Mouse (Mus musculus) forebrain, embryonic 11.5 days (tissue): ENCODE data around the gene Ralgapa1. TPM values are rescaled to one million over a fixed set of nuclear protein-coding genes. Genes with fewer than 3 reads are reported as not detected.
A peak's percentile ranks its signal among the peaks of the same experiment; 100 is the strongest.
"Not testable (repeated sequence)": the region's sequence is repeated elsewhere in the genome, so short reads cannot be mapped to it uniquely, and the experiment has no call there.

Experiments used
- ATAC-seq: fragments of 200-750 bp; cut with Nextera tagmentation; replicated peaks from 2 replicates; pipeline ENCODE4 v1.8.0; 2017; ENCODE audit warnings: moderate TSS enrichment; ENCODE audit not compliant: low FRiP score
- DNase-seq: peaks from one replicate; pipeline ENCODE4 v3.0.0-alpha.2; 2017; ENCODE audit warnings: low spot score
- H3K27ac ChIP-seq: fragments of 300-500 bp; sonication (generic); 2 replicates; pipeline ENCODE4 v1.5.1; 2014; ENCODE audit warnings: low read depth, low read length
- H3K27me3 ChIP-seq: fragments of 300-500 bp; sonication (generic); 2 replicates; pipeline ENCODE4 v1.6.1; 2014; ENCODE audit warnings: mild to moderate bottlenecking, low read length, mixed read lengths; ENCODE audit not compliant: control insufficient read depth, insufficient read depth
- H3K36me3 ChIP-seq: fragments of 300-500 bp; sonication (generic); 2 replicates; pipeline ENCODE4 v1.6.1; 2014; ENCODE audit warnings: mild to moderate bottlenecking, low read length, moderate library complexity, mixed read lengths; ENCODE audit not compliant: control insufficient read depth, insufficient read depth
- H3K4me1 ChIP-seq: fragments of 300-500 bp; sonication (generic); replicated peaks from 2 replicates; pipeline ENCODE4 v1.6.1; 2014; ENCODE audit warnings: low read length, mixed read lengths; ENCODE audit not compliant: control insufficient read depth, insufficient read depth
- H3K4me2 ChIP-seq: fragments of 300-500 bp; sonication (generic); 2 replicates; pipeline ENCODE4 v1.6.1; 2014; ENCODE audit warnings: low read depth, mild to moderate bottlenecking, low read length, moderate library complexity, mixed read lengths; ENCODE audit not compliant: severe bottlenecking
- H3K4me3 ChIP-seq: fragments of 300-500 bp; sonication (generic); 2 replicates; pipeline ENCODE4 v1.5.1; 2014; ENCODE audit warnings: low read depth, low read length
- H3K9ac ChIP-seq: fragments of 300-500 bp; sonication (generic); 2 replicates; pipeline ENCODE4 v1.6.1; 2014; ENCODE audit warnings: low read length
- H3K9me3 ChIP-seq: fragments of 300-500 bp; sonication (generic); 2 replicates; pipeline ENCODE4 v1.6.1; 2016; ENCODE audit warnings: low read length, mixed read lengths; ENCODE audit not compliant: control insufficient read depth
- WGBS: fragments of 180-500 bp; shearing (Covaris S2); extraction: QIAGEN DNeasy Blood & Tissue Kit; methylation state at CpG from one replicate; pipeline ENCODE4 v1.1.7; 2014; 5-methylcytosine and 5-hydroxymethylcytosine counted together
- polyA plus RNA-seq: library from polyadenylated mRNA; unstranded; fragments of >200 nt; fragmentation: Nextera tagmentation; extraction: Ambion mirVana; gene quantifications from 2 replicates; pipeline ENCODE4 v1.2.1, GENCODE M21; 2014

Gene Ralgapa1
- polyA plus RNA-seq, 1 experiment from 2014 or later: 17.9 TPM

DNA sequence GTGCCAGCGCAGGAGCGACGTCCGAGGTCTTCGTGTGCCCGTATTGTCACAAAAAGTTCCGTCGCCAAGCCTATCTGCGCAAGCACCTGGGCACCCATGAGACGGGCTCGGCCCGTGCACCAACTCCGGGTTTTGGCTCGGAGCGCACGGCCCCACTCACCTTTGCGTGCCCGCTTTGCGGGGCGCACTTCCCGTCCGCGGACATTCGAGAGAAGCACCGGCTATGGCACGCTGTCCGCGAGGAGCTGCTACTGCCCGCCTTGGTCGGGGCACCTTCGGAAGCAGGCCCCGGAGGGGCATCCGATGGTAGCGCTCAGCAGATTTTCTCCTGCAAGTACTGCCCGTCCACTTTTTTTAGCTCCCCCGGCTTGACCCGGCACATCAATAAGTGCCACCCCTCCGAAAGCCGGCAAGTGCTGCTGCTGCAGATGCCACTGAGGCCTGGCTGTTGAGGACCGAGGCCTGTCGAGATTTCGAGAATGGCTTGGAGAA is 220.4 kb downstream of the Ralgapa1 start:
- DNase-seq: no peak
- H3K9ac ChIP-seq: no peak overlapping the region
- WGBS: 3% methylated on average over 42 of the region's 42 CpGs
- H3K27me3 ChIP-seq: peaks cover 46% of the 10 kb centered on the region
- no peak; the same call in 1 of the 2 replicates for ATAC-seq
- peak overlapping the region; percentile 45 for H3K4me3 ChIP-seq
- H3K4me2 ChIP-seq: peak overlapping the region; percentile 89
- no peak overlapping the region for H3K27ac ChIP-seq
- no peaks in the 10 kb centered on the region for H3K9me3 ChIP-seq
- no peaks in the 10 kb centered on the region for H3K36me3 ChIP-seq
- peaks cover 17% of the 10 kb centered on the region; the same call in 1 of the 2 replicates for H3K4me1 ChIP-seq

DNA sequence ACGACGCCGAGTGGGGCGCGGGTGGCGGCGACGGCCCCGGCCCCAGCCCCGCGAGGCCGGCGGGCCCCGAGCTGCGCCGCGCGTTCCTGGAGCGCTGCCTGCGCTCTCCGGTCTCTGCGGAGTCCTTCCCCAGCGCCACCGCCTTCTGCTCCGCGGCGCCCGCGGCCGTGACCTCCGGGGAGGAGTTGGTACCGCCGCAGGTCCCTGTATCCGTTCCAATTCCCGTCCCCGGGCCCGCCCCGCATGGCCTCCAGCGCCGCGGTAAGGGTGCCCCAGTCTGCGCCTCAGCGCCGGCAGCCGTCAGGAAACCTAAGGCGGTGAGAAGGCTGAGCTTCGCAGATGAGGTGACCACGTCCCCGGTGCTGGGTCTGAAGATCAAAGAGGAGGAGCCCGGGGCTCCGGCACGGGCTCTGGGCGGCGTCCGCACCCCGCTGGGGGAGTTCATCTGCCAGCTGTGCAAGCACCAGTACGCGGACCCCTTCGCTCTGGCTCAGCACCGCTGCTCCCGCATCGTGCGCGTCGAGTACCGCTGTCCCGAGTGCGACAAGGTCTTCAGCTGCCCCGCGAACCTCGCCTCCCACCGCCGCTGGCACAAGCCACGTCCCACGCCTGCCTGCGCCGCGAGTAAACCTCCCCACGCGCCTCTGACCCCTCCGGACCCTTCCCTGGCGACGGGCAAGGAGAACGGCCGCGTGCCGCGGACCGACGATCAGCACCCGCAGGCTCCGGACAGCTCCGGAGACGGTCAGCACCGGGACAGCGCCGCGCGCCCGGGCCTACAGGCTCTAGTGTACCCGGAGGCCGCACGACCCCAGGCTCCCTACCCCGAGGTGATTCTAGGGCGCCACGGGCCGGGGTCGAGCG is 221.1 kb downstream of the Ralgapa1 start:
- peak; percentile 71 for ATAC-seq
- DNase-seq: peak; percentile 87
- Histone ChIP-seq H3K27me3 (peaks cover 46% of the 10 kb centered on the region), H3K4me2 (peak overlapping the region; percentile 89), H3K4me1 (peaks cover 17% of the 10 kb centered on the region; the same call in 1 of the 2 replicates), H3K27ac (no peak overlapping the region), H3K9ac (no peak overlapping the region), H3K36me3 (no peaks in the 10 kb centered on the region), H3K4me3 (peak overlapping the region; percentile 45), H3K9me3 (no peaks in the 10 kb centered on the region)
- WGBS: under 1% methylated on average over 108 of the region's 109 CpGs

DNA sequence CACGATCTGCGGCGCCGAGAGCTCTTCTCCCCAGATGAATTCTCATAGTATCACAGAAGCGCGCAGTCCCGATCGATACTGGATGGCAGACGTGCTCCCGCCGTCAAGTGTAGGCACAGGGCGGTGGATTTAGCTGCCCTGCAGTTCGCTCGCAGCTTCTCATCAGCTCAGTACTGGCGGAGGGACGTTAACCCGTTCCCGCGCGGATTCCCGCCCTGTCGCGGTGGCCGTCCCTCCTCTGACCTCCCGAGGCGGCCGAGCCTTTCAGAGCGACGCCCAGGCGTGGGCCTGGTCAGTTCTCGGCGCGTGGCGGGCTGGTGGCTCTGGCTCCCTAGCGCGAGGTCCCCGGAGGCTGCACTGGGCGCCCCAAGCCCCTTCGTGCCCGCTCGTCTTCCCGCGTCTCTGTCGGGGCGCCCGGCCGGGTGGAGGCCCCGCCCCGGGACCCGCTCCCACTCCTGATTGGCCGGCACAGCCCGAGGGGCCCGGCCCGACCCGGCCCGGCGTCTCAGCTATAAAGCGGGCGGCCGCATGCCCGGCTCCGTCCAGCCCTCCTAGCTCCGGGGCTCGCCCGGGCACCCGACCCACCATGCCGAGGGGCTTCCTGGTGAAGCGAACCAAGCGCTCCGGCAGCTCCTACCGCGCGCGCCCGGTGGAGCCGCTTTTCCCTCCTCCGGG is 221.9 kb downstream of the Ralgapa1 start, which contains the start of gene Insm2:
Gene Insm2 (plus strand): TSS at position 541 of the 675 bp plus-strand sequence.
- ATAC-seq (peak; percentile 84), DNase-seq (peak; percentile 68)
- no peaks in the 10 kb centered on the region for H3K36me3 ChIP-seq
- H3K27me3 ChIP-seq: peaks cover 46% of the 10 kb centered on the region
- H3K4me1 ChIP-seq: peaks cover 17% of the 10 kb centered on the region; the same call in 1 of the 2 replicates
- H3K27ac ChIP-seq: no peak within 1 kb of the TSS
- 0% methylated on average over 70 of the region's 77 CpGs for whole genome bisulfite sequencing
- H3K4me2 ChIP-seq: peak within 1 kb of the TSS; percentile 89
- no peaks in the 10 kb centered on the region for H3K9me3 ChIP-seq
- H3K9ac ChIP-seq: 0 out of 2 replicates have a peak within 1 kb of the TSS, but pooled peaks have one; percentile 8
- H3K4me3 ChIP-seq: peak within 1 kb of the TSS; percentile 45

DNA sequence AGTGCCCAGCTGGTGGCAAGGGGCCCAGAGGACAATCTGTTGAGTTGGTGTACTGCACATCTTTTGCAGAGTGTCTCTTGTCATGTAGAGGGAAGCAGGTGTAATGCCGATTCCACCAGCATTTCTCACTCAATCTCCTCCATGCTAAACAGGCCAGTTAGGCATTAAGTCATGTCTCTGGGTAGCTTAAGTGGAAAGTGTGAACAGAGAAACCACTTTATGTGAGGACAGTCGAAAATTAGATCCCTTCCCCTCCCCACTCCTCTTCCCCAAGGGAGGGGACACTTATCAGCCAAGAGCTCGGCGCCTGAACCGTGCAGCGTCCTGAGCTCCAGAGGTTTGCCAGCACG is 222.5 kb downstream of the Ralgapa1 start:
- Histone ChIP-seq H3K4me3 (peak overlapping the region; percentile 45), H3K27me3 (peaks cover 46% of the 10 kb centered on the region), H3K27ac (no peak overlapping the region), H3K9me3 (no peaks in the 10 kb centered on the region), H3K36me3 (no peaks in the 10 kb centered on the region), H3K4me2 (peak overlapping the region; percentile 89), H3K4me1 (peaks cover 17% of the 10 kb centered on the region; the same call in 1 of the 2 replicates), H3K9ac (no peak overlapping the region)
- no peak for DNase-seq
- ATAC-seq: 0 out of 2 replicates have a peak, but pooled peaks have one; percentile 5
- WGBS: 7% methylated on average over 7 of the region's 7 CpGs

DNA sequence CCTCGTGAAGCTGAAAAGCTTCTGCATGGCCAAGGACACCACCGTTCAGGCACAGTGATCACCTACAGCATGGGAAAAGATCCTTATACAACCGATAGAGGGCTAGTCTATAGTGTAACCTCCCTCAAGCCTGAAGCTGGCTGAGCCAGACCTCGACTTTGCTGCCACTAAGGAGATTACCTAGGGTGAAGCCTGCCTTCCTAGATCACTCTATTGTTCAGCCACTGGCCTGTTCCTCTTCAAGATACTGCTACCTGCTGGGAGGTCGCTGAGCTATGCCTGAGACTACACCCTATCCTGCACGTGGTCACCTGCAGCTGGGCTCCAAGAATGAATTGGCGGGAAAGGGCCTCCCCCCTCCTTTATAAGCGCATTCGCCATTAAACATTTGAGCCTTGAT is 234.0 kb downstream of the Ralgapa1 start:
- not testable (repeated sequence) for H3K9me3 ChIP-seq, H3K27ac ChIP-seq, H3K4me2 ChIP-seq, H3K4me3 ChIP-seq, H3K27me3 ChIP-seq, H3K4me1 ChIP-seq, H3K36me3 ChIP-seq, H3K9ac ChIP-seq, DNase-seq, ATAC-seq
- 45% methylated on average over 9 of the region's 9 CpGs for WGBS

DNA sequence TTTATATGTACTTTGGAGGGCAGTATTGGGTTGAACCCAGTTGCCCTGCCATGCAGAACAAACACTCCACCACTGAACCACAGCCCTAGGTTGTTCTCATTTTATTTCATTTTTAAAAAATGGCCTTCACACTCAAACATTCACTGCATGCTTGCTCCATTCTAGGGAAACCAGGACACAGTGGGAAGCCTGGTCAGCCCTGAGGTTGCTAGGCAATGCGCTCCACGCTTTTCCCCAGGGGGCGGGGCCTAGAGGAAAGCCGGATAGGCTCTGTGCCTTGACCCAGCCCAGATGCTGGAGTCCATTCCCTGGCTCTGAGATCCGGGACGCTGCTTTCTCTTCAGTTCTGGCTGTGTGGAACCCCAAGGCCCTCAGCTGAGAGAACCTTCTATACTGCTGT is 247.2 kb downstream of the Ralgapa1 start:
- ATAC-seq (peak; percentile 84), DNase-seq (peak; percentile 72)
- no peaks in the 10 kb centered on the region for H3K9me3 ChIP-seq
- no peak overlapping the region for H3K4me2 ChIP-seq
- H3K9ac ChIP-seq: no peak overlapping the region
- H3K4me1 ChIP-seq: 0 out of 2 replicates have a peak, but pooled peaks cover 3% of the 10 kb centered on the region
- no peaks in the 10 kb centered on the region for H3K27me3 ChIP-seq
- H3K27ac ChIP-seq: no peak overlapping the region
- no peaks in the 10 kb centered on the region for H3K36me3 ChIP-seq
- H3K4me3 ChIP-seq: no peak overlapping the region
- 4% methylated on average over 6 of the region's 6 CpGs for WGBS

DNA sequence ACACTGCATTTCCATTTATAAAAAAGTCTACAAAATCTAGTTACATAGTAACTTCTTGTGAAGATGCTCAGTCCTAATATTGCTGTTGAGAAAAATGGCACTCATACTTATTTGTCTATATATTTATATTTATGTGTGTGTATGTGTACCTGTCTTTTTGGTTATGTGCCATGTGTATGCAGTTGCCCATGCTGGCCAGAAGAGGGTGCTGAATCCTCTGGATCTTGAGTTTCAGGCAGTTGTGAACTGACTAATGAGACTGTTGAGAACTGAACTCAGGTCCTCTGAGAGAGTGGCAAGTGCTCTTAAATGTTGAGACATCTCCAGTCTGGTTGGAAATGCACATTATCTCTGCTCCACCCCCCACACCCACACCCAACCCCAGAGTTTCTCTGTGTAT is 247.9 kb downstream of the Ralgapa1 start:
- Histone ChIP-seq H3K9ac (no peak overlapping the region), H3K4me3 (no peak overlapping the region), H3K27ac (no peak overlapping the region), H3K4me2 (no peak overlapping the region), H3K36me3 (no peaks in the 10 kb centered on the region), H3K27me3 (no peaks in the 10 kb centered on the region), H3K4me1 (0 out of 2 replicates have a peak, but pooled peaks cover 3% of the 10 kb centered on the region), H3K9me3 (no peaks in the 10 kb centered on the region)
- DNase-seq: no peak
- ATAC-seq: no peak

DNA sequence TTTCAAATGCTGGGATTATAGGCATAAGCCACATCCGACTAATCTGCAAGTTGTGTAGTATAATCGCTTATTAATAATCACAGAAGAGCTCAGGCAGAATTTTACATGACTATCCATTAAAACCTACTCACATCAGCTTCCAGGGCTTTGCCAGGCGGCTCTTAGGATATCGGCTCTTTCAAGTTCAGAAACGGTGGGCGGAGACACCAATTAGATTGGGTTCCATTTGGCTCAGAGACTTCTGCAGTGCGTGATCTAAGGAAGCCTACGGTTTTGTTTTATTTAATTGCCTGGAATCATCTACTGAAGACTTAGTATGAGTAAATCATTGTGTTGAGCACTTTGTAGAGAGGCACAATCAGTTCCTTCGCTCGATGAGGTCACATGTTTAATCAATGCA is 249.3 kb downstream of the Ralgapa1 start:
- Histone ChIP-seq H3K9me3 (no peaks in the 10 kb centered on the region), H3K9ac (no peak overlapping the region), H3K27me3 (no peaks in the 10 kb centered on the region), H3K4me3 (no peak overlapping the region), H3K36me3 (no peaks in the 10 kb centered on the region), H3K27ac (no peak overlapping the region), H3K4me2 (no peak overlapping the region), H3K4me1 (0 out of 2 replicates have a peak, but pooled peaks cover 3% of the 10 kb centered on the region)
- ATAC-seq (no peak), DNase-seq (no peak)
- WGBS: 73% methylated on average over 10 of the region's 10 CpGs
